Mouse (Mus musculus) erythroblast, embryonic 14.5 days (primary cell): ENCODE measurements around the gene Sbno2.

Source experiments
- GATA1 ChIP-seq: IDR thresholded peaks from 2 replicates; pipeline ENCODE4 v1.6.1; 2012; ENCODE audit warnings: low read length, inconsistent platforms, mixed read lengths
- TAL1 ChIP-seq: IDR thresholded peaks from 3 replicates; pipeline ENCODE4 v1.6.1; 2012; ENCODE audit warnings: low read length, inconsistent platforms, mixed read lengths

- TF ChIP-seq TAL1 (no peak), GATA1 (no peak)
These were observed 53.0 kb downstream of the Sbno2 start for GRCm38 (mm10) chr10:80052374-80052764.
